Mouse (Mus musculus) right cerebral cortex, postnatal 25 days (tissue): ENCODE data around the gene Obox1.
"Not testable (repeated sequence)": the region's sequence is repeated elsewhere in the genome, so short reads cannot be mapped to it uniquely, and the experiment has no call there.

Source experiments
- DNase-seq: peaks from one replicate; pipeline ENCODE4 v3.0.0; 2022

Gene Obox1

DNA sequence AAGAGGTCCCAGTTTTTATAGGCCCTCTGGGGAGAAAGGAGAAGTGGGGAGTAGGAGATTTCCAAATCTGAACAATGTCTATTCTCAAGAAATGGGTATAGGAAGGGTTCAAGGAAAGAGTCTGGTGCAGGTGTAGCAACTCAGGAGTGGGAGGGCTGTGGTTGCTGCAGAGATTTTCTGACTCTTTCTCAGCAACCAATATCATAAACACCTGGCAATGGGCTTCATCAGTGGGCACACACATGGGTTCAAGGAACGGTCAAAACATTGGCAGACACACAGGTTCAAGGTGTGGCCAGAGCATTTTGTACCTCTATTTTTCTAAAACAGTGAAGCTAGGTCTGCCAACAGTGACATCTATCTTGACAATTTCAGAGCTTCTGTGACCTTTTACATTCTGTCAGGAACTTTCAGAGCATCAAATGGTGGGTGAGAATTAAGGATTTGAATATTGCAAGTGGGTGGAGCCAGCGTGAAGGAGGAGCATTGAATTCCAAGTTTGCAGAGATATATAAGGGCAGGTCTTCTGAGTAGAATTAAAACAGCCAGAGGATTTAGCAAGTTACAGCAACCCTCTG is at the start of gene Obox1, which contains the start of gene Obox2:
Obox1 (plus strand) TSS at position 528 of the 578 bp plus-strand sequence.
Obox2 (plus strand) TSS at position 301 of the 578 bp plus-strand sequence.
- not testable (repeated sequence) for DNase-seq

DNA sequence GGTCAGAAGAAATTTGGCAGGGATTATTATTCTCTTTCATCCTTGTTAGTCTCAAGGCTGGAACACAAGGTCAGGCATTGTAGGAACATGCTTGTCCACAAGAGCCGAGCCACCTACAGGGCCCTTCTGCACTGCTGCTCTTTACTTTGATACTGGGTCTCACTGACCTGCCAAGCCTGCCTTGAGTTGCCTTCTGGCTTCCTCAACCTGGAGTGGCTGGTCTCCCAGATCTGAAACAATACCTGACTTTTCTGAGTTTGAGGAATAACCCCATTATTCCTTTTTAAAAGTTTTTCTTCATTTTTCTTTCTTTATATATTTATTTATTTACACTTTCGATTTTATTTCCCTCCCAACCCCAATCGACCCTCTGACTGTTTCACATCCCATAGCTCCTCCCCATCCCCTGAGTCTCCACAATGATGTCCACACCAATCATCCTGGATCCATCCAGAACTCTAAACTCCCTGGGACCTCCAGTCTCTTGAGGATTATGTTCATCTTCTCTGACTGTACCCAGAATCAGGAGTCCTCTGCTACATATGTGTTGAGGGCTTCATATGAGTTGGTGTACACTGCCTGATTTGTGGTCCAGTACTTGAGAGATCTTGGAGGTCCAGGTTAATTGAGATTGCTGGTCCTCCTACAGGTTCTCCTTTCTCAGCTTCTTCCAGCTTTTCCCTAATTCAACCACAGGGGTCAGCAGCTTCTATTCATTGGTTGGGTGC is 10.6 kb downstream of the Obox1 start:
- not testable (repeated sequence) for DNase-seq

DNA sequence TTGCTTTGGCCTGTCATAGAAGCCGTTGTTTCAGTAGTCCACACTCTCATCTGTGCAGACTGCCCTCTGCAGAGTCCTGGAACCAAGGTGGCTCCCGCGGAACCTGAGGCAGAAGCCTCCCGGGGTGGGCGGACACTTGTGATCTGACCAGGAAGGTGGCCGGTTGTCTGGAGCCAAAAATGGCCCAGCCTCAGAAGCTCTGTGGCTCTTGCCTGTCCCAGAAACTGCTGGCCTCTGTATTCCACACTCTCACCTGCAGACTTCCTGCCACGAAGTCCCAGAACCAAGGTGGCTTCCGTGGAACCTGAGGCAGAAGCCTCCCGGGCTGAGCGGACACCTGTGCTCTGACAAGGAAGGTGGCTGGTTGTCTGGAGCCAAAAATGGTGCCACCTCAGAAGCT is 18.1 kb downstream of the Obox1 start:
- DNase-seq, result not testable (repeated sequence)

DNA sequence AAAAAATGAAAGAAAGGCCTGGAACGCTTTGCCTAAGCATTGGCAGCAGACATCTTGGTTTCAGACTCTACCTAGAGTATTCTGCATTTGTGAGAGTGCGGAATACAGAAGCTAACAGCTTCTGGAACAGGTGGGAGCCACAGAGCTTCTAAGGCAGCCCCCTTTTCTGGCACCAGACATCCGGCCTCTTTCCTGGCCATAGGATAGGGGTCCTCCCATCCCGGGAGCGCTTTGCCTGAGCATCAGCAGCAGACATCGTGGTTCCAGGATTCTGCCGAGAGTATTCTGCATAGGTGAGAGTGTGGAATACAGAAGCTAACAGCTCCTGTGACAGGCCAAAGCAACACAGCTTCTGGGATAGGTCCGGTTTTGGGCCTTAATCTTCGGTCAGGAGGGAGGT is 29.3 kb downstream of the Obox1 start:
- DNase-seq, result not testable (repeated sequence)

DNA sequence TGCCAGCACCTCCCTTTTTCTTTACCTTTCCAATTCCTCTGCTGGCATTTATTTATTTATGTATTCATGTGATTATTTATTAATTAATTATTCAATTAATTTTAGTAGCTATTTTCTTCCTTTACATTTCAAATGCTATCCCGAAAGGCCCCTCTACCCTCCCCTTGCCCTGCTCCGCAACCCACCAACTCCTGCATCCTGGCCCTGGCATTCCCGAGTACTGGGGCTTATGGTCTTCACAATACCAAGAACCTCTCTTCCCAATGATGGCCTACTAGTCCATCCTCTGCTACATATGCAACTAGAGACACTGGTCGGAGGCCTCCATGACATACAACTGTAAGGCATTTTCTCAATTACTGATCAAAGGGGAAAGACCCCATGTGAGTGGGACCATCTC is 36.8 kb downstream of the Obox1 start:
- not testable (repeated sequence) for DNase-seq

DNA sequence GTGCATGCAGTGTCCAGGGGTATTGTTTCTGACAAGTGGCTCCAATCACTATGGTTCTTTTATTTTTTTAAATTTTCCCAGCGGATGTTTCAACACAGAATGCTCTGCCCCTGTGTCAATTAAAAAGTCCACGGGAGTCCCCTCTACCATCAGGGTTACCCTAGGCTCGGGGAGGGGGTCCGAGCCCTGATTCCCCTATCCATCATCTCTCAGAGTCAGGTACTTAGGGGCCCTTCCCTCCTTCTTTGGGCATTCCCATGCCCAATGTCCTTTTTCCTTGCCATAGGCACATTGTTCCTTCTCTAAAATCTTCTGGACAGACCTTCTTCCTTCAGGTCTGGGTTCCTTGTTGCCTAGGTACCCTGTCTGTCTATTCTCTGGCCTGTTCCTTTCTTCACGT is 120.7 kb downstream of the Obox1 start:
- not testable (repeated sequence) for DNase-seq
